Mouse (Mus musculus): ENCODE measurements around the gene Fbxl8.

DNA sequence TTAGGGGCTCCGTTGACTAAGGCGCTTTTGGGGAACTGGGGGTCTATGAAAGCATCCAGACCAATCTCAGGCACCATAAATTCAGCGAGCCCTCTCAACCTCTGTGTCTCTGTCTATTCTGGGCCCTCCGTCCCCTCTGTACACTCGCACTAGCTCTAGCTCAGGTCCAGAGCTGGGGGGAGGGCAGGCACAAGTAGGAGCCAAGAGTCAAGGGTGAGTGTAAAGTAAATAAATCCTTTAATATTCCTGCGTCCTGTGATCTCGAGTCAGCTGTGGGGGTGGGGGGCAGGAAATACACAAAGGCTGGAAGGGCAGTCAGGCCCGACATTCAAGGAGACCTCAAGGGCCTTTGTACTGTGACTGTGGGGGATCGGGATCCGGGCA, 4.6 kb downstream of the Fbxl8 start:
- no peak for TF ChIP-seq POLR2A (IDR thresholded peaks at IDR 0.05; ENCODE audit: insufficient read depth, low read depth, low read length)
- TF ChIP-seq EP300 (IDR thresholded peaks at IDR 0.05; ENCODE audit: insufficient read depth, low read depth, low read length) = 0 out of 2 replicates have a peak, but pooled peaks have one; percentile 33
